Mouse (Mus musculus) hindbrain, embryonic 16.5 days (tissue): ENCODE data around the gene Foxp1. TPM values are rescaled to one million over a fixed set of nuclear protein-coding genes. Genes with fewer than 3 reads are reported as not detected.

Source experiments
- ATAC-seq: fragments of 200-750 bp; cut with Nextera tagmentation; 2 replicates; pipeline ENCODE4 v1.8.0; 2017; ENCODE audit warnings: moderate TSS enrichment, moderate library complexity
- H3K27ac ChIP-seq: fragments of 300-500 bp; sonication (generic); 2 replicates; pipeline ENCODE4 v1.5.1; 2014; ENCODE audit warnings: low read depth, mild to moderate bottlenecking, control low read depth, low read length, moderate library complexity
- H3K27me3 ChIP-seq: fragments of 300-500 bp; sonication (generic); replicated peaks from 2 replicates; pipeline ENCODE4 v1.6.1; 2014; ENCODE audit warnings: low read length; ENCODE audit not compliant: control insufficient read depth, insufficient read depth
- H3K36me3 ChIP-seq: fragments of 300-500 bp; sonication (generic); 2 replicates; pipeline ENCODE4 v1.6.1; 2014; ENCODE audit warnings: mild to moderate bottlenecking, low read length, moderate library complexity, mixed read lengths; ENCODE audit not compliant: control insufficient read depth, insufficient read depth
- H3K4me1 ChIP-seq: fragments of 300-500 bp; sonication (generic); 2 replicates; pipeline ENCODE4 v1.6.1; 2014; ENCODE audit warnings: low read depth, low read length; ENCODE audit not compliant: control insufficient read depth, insufficient read depth
- H3K4me2 ChIP-seq: fragments of 300-500 bp; sonication (generic); 2 replicates; pipeline ENCODE4 v1.6.1; 2014; ENCODE audit warnings: mild to moderate bottlenecking, low read length, control low read depth, moderate library complexity
- H3K4me3 ChIP-seq: fragments of 300-500 bp; sonication (generic); 2 replicates; pipeline ENCODE4 v1.5.1; 2014; ENCODE audit warnings: mild to moderate bottlenecking, low read length, control low read depth, moderate library complexity
- H3K9ac ChIP-seq: fragments of 300-500 bp; sonication (generic); 2 replicates; pipeline ENCODE4 v1.6.1; 2014; ENCODE audit warnings: low read depth, mild to moderate bottlenecking, control low read depth, low read length, moderate library complexity
- H3K9me3 ChIP-seq: fragments of 300-500 bp; sonication (generic); 2 replicates; pipeline ENCODE4 v1.6.1; 2014; ENCODE audit warnings: mild to moderate bottlenecking, low read length, moderate library complexity; ENCODE audit not compliant: control insufficient read depth
- WGBS: fragments of 180-500 bp; shearing (Covaris S2); extraction: QIAGEN DNeasy Blood & Tissue Kit; methylation state at CpG from one replicate; pipeline ENCODE4 v1.1.7; 2014; 5-methylcytosine and 5-hydroxymethylcytosine counted together
- polyA plus RNA-seq: library from polyadenylated mRNA; unstranded; fragments of >200 nt; fragmentation: Nextera tagmentation; extraction: Ambion mirVana; gene quantifications from 2 replicates; pipeline ENCODE4 v1.2.1, GENCODE M21; 2015

The Foxp1 gene
- polyA plus RNA-seq, 1 experiment from 2014 or later: 47.8 TPM

DNA sequence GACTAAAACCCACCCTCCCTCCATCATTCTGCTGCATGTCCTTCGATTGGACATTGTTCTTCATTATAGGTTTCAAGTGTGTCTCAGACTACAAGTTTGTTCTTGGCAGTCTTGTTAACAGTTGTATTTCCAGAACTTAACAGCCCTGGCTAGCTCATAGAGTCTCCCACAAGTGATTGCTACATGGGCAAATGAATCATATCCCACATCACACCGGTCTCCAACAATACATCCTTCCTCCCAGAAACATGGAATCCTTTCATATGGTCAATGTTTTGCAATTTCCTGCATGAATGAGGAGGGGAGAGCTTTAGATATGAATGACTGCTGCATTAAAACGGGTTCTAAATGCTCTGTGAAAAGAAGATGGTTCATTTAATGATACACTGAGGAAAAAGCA lies 178.7 kb downstream of the Foxp1 start:
- WGBS: 89% methylated on average over 3 of the region's 3 CpGs
- no peak overlapping the region for H3K9ac ChIP-seq
- no peak overlapping the region for H3K27ac ChIP-seq
- ATAC-seq: no peak
- H3K9me3 ChIP-seq: no peaks in the 10 kb centered on the region
- H3K4me1 ChIP-seq: peaks cover 8% of the 10 kb centered on the region
- no peaks in the 10 kb centered on the region for H3K27me3 ChIP-seq
- H3K4me3 ChIP-seq: no peak overlapping the region
- no peak overlapping the region for H3K4me2 ChIP-seq
- H3K36me3 ChIP-seq: no peaks in the 10 kb centered on the region

DNA sequence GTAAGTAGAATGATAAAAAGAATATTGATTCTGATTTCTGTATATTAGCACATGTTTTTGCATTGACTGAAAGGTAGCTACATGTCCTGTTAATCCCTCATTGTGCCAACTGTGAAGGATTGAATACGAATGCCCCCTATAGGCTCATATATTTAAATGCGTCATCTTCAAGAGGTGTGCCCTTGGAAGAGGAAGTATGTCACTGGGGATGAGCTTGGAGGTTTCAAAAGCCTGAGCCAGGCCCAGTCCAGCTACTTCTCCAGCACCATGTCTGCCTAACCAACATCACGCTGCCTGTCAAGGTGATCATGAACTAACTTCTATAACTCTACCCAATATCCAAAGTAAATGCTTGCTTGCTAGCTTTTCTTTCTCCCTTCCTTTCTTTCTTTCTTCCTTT lies 180.1 kb downstream of the Foxp1 start:
- no peak for ATAC-seq
- Histone ChIP-seq H3K9me3 (no peaks in the 10 kb centered on the region), H3K4me3 (no peak overlapping the region), H3K9ac (no peak overlapping the region), H3K4me2 (no peak overlapping the region), H3K27ac (no peak overlapping the region), H3K4me1 (peaks cover 6% of the 10 kb centered on the region), H3K36me3 (no peaks in the 10 kb centered on the region), H3K27me3 (no peaks in the 10 kb centered on the region)
- WGBS: 98% methylated on average over 3 of the region's 3 CpGs

DNA sequence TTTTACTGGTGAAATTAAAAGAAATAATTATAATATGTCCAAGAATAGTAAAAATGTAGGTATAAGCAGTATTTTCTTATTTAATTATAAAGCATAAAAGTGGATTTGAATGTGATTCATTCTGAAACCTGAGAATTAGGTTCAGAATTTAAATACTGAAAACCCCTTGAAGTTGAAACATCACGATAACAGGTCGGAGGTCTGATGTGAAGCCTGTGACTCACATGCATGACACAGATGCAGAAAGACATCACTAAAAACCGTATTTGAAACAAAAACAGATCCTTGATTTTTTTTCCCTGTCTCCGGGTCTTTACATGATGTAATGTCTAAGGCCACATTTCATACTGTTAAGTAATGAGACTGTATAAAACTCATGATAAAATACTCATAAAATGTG lies 181.6 kb downstream of the Foxp1 start:
- whole genome bisulfite sequencing: 86% methylated on average over 4 of the region's 4 CpGs
- H3K4me1 ChIP-seq: peaks cover 6% of the 10 kb centered on the region

DNA sequence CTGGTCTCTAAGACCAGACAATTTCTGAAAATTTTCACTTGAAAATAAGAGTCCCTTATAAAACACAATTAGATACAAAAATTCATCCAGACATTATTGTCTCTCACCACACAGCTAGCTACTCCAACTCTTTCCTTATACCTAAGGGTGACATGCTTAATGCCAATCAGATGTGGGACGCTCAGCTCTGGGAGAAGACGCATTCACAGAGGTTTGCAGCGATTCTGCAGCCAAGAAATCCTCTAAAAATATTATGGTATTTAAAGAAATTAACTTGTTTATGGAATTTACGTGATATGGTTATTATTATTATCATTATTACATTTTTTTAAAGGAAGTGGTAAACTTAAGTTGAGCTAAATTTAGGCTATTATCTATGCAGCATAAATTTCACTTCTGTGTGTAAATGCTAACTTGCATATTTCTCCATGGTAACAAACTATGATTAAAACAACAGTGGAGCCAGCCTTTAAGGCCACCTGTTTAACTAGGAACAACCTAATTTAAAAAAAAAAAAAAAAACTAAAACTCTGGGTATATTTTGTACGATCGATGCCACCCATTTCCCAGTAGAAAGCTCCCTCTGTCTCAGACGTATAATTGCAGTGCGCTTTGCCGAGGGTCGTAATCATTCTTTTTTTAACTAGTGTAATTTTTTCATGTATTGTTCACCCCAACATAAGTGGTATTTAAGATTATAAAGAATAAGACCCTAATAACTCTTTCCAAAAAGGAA lies 182.4 kb downstream of the Foxp1 start:
- Histone ChIP-seq H3K4me2 (no peak overlapping the region), H3K4me3 (no peak overlapping the region), H3K9ac (no peak overlapping the region), H3K4me1 (peaks cover 6% of the 10 kb centered on the region), H3K9me3 (no peaks in the 10 kb centered on the region), H3K36me3 (no peaks in the 10 kb centered on the region), H3K27me3 (no peaks in the 10 kb centered on the region), H3K27ac (no peak overlapping the region)
- no peak for ATAC-seq
- 85% methylated on average over 10 of the region's 10 CpGs for WGBS

More for the DNA sequence above, 181.6 kb downstream of the Foxp1 start:
- no peaks in the 10 kb centered on the region for H3K9me3 ChIP-seq
- H3K4me2 ChIP-seq: no peak overlapping the region
- no peak overlapping the region for H3K9ac ChIP-seq
- no peaks in the 10 kb centered on the region for H3K27me3 ChIP-seq
- H3K4me3 ChIP-seq: no peak overlapping the region
- ATAC-seq: no peak
- H3K36me3 ChIP-seq: no peaks in the 10 kb centered on the region
- H3K27ac ChIP-seq: no peak overlapping the region

DNA sequence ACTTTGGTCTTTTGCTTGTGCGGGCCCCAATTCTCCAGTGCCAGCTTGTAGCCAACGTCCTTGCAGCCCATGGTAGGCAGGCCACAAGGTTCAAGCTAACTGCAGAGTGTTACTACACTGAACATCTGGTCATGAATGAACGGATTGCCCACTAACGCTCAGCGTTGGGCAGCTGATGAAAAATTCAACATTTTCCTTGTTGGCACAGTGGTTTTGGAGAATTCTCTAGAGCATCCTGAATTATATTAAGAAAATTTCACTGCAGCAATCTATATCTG lies 183.2 kb downstream of the Foxp1 start:
- H3K4me1 ChIP-seq: peaks cover 6% of the 10 kb centered on the region
- no peaks in the 10 kb centered on the region for H3K36me3 ChIP-seq
- no peak overlapping the region for H3K4me3 ChIP-seq
- no peak overlapping the region for H3K4me2 ChIP-seq
- 27% methylated on average over 5 of the region's 5 CpGs for WGBS
- no peak overlapping the region for H3K27ac ChIP-seq
- no peaks in the 10 kb centered on the region for H3K9me3 ChIP-seq
- no peak for ATAC-seq
- H3K9ac ChIP-seq: no peak overlapping the region
- H3K27me3 ChIP-seq: no peaks in the 10 kb centered on the region

DNA sequence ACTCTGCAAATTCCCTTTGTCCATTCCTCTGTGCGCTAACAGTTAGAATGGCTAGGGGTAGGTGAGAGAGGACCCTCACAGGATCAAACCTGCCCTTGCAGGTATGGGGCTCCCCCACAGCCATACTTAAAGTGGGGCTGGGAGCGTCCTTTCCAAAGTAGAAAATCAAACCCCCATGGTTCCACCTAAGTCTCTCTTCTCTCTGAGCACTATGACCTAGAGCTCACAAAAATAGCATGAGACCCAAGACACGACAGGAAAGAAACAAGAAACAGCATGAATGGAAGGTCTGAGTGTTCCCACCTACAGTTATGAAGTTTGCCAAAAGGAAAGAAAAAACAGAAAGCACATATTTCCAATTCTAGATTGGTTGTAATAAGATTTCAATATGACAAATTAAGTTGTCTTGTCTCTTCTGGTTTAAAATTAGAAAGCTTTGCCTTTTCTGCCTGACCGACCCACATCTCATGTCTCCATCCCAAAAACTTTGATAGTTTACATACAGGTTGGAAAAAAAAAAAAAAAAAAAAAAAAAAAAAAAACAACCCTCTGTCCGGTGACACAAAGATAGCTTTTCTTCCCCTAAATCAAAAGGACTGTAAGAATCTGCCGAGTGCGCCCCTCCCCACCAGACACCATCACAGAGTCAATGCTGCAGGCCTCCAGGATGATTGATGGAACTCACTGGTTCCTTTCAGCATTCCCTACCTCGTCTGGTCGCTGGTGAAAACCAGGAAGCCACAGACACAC lies 183.8 kb downstream of the Foxp1 start:
- Histone ChIP-seq H3K9ac (no peak overlapping the region), H3K9me3 (no peaks in the 10 kb centered on the region), H3K27me3 (no peaks in the 10 kb centered on the region), H3K4me2 (no peak overlapping the region), H3K4me3 (no peak overlapping the region), H3K27ac (no peak overlapping the region), H3K36me3 (no peaks in the 10 kb centered on the region), H3K4me1 (peaks cover 6% of the 10 kb centered on the region)
- ATAC-seq: no peak
- 52% methylated on average over 9 of the region's 9 CpGs for WGBS

DNA sequence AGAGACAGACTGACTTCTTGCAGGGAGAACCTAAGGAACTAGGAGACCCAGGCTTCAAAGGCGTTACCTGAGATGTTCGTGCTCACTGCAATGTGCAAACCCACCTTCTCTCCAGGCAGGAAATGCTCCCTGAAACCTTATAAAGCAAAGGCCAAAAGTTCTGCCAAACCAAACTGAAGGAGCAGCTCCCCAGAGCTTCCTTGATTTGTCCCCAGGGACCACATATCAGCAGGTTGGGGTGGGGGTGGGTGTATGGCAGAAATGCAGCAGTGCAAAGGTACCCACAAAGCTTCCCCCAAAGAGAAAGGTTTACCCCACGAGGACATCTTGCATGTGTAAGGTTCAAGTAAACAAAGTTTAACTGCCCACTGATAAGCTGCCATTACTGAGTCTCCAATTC lies 184.3 kb downstream of the Foxp1 start:
- Histone ChIP-seq H3K4me2 (no peak overlapping the region), H3K9ac (no peak overlapping the region), H3K9me3 (no peaks in the 10 kb centered on the region), H3K4me1 (peaks cover 6% of the 10 kb centered on the region), H3K27me3 (no peaks in the 10 kb centered on the region), H3K27ac (no peak overlapping the region), H3K4me3 (no peak overlapping the region), H3K36me3 (no peaks in the 10 kb centered on the region)
- ATAC-seq: no peak
- 81% methylated on average over 3 of the region's 3 CpGs for WGBS

DNA sequence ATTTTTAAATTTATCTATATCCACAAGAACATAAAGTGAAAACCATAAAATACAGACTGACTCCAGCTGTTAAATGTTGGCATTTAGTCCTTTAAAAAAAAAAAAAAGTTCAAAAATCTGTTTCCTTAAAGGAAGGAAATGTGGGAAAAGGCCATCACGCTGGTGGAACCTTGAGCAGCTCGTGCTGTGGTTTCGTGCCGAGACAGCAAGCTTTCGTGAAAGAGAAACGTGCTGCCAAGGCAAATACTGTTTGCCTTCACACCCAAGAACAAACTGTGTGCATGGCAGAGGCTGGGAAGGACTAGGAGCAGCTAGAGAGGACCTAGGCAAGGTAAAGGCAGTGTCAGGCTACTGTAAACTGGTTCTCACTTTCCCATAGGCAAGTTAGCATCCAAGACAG lies 184.9 kb downstream of the Foxp1 start:
- Histone ChIP-seq H3K27ac (no peak overlapping the region), H3K4me2 (no peak overlapping the region), H3K4me1 (peaks cover 6% of the 10 kb centered on the region), H3K36me3 (no peaks in the 10 kb centered on the region), H3K9ac (no peak overlapping the region), H3K27me3 (no peaks in the 10 kb centered on the region), H3K4me3 (no peak overlapping the region), H3K9me3 (no peaks in the 10 kb centered on the region)
- 66% methylated on average over 6 of the region's 6 CpGs for WGBS
- ATAC-seq: no peak

DNA sequence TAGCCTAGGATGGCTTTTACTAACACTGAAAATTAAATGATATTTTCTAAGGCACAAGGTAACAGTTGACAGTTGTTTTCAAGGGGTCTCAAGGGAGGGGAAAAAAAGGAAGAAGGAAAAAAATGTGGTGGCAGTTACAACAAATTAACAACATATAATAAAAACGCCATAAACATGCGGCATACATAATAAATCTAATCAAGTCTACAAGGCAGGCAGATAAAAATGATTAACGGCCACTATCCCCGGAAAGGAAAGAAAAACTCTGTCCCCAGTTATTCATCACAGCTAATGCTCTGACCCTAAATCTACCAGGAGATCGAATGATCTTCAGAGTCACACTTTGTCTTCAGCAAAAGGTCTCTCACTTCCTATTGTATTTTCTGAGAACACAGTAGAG lies 186.3 kb downstream of the Foxp1 start:
- no peak overlapping the region for H3K9ac ChIP-seq
- no peaks in the 10 kb centered on the region for H3K27me3 ChIP-seq
- no peaks in the 10 kb centered on the region for H3K9me3 ChIP-seq
- no peaks in the 10 kb centered on the region for H3K36me3 ChIP-seq
- H3K4me2 ChIP-seq: no peak overlapping the region
- H3K4me3 ChIP-seq: no peak overlapping the region
- peaks cover 6% of the 10 kb centered on the region for H3K4me1 ChIP-seq
- no peak for ATAC-seq
- WGBS: 51% methylated on average over 5 of the region's 5 CpGs
- no peak overlapping the region for H3K27ac ChIP-seq
